Mouse (Mus musculus) ES-E14 (cell line): ENCODE results near the gene Usp36.

ENCODE experiments used
- CHD2 ChIP-seq: IDR thresholded peaks from 2 replicates; pipeline ENCODE4 v1.6.1; 2014; ENCODE audit warnings: mild to moderate bottlenecking, low read depth, low read length, inconsistent platforms
- HCFC1 ChIP-seq: IDR thresholded peaks from 2 replicates; pipeline ENCODE4 v1.6.1; 2012; ENCODE audit warnings: low read length, inconsistent platforms, borderline replicate concordance; ENCODE audit not compliant: insufficient read depth
- MAFK ChIP-seq: IDR thresholded peaks from 2 replicates; pipeline ENCODE4 v1.6.1; 2014; ENCODE audit warnings: mild to moderate bottlenecking, low read depth, low read length, inconsistent platforms; ENCODE audit not compliant: insufficient read depth
- ZC3H11A ChIP-seq: IDR thresholded peaks from 2 replicates; pipeline ENCODE4 v1.6.1; 2012; ENCODE audit warnings: low read depth, mild to moderate bottlenecking, inconsistent platforms, low read length, borderline replicate concordance
- ZNF384 ChIP-seq: IDR thresholded peaks from 2 replicates; pipeline ENCODE4 v1.6.1; 2012; ENCODE audit warnings: low read depth, low read length, inconsistent platforms

- TF ChIP-seq MAFK: no peak
- TF ChIP-seq CHD2: no peak
- TF ChIP-seq ZC3H11A: no peak
- TF ChIP-seq ZNF384: no peak
- no peak for TF ChIP-seq HCFC1
Observed at GRCm38 (mm10) chr11:118260081-118260480, 30.0 kb downstream of the Usp36 start.
